Mouse (Mus musculus) lung, postnatal 36 days (tissue): ENCODE data around the gene Proz.

Experiments
- DNase-seq: peaks from one replicate; pipeline ENCODE4 v3.0.0; 2022; ENCODE audit warnings: mixed read lengths

Proz gene

GRCm38 (mm10) chr8:13107990-13108638 is 47.4 kb downstream of the Proz start:
- DNase-seq = no peak

- DNase-seq = no peak
Observed at GRCm38 (mm10) chr8:13108967-13109366, 48.3 kb downstream of the Proz start.

GRCm38 (mm10) chr8:13109416-13109960 is 48.8 kb downstream of the Proz start:
- no peak for DNase-seq

GRCm38 (mm10) chr8:13111917-13112316 is 51.2 kb downstream of the Proz start:
- no peak for DNase-seq

GRCm38 (mm10) chr8:13113232-13113631 is 52.5 kb downstream of the Proz start:
- DNase-seq = no peak

- DNase-seq = no peak
Observed at GRCm38 (mm10) chr8:13117096-13117495, 56.4 kb downstream of the Proz start.

GRCm38 (mm10) chr8:13118516-13118915 is 57.8 kb downstream of the Proz start:
- no peak for DNase-seq

- DNase-seq = no peak
Observed at GRCm38 (mm10) chr8:13120882-13121665, 60.4 kb downstream of the Proz start.

GRCm38 (mm10) chr8:13122887-13123421 is 62.2 kb downstream of the Proz start:
- DNase-seq = no peak

GRCm38 (mm10) chr8:13124897-13125296 is 64.2 kb downstream of the Proz start:
- DNase-seq = peak; percentile 10
